Mouse (Mus musculus) erythroid progenitor cell, adult 5-6 weeks (primary cell): Measurements from ENCODE around the gene Greb1. TPM values are rescaled to one million over a fixed set of nuclear protein-coding genes. Genes with fewer than 3 reads are reported as not detected.

Experiments used
- ATAC-seq: replicated peaks from 2 replicates; pipeline ENCODE4 v1.8.0; 2016; ENCODE audit warnings: moderate number of reproducible peaks, mild to moderate bottlenecking, moderate TSS enrichment, inconsistent platforms; ENCODE audit not compliant: poor library complexity, low FRiP score, severe bottlenecking
- total RNA-seq, 2 experiments: library from RNA; stranded (forward) in 1 of 2; stranded (reverse) in 1 of 2; fragments of 150-400 nt in 1 of 2; fragments of 186-747, 209-891 nt in 1 of 2; gene quantifications; 2 replicates each; pipeline versions ENCODE4 v1.2.3 to v1.2.4; 2015 to 2017; ENCODE audit warnings: low replicate concordance in 2 of 2

Gene Greb1
- total RNA-seq, 2 experiments from 2014 or later, result not detected

DNA sequence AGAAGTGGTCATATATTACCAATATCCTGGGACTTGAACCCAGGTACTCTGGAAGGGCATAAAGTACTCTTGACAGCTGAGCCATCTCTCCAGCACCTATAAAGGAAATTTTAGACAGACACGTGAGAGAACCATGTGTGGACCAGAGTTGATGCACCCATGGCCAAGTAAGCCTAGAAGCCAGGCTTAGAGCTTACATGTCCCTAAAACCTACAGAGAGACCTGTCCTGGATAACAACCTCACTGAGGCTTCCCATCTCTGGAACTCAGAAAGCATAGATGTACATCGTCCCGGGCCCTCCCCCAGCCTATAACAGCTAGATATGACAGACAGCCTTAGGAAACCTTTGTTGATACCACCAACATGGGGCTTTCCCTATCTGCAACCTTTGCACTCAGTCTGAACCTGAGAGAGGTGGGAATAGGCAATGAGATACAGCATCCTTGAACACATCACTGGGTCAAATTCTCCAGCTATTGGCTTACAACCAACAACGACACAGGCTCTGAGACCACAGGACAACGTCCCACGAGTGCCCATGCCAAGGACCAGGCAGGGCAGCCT, 31.0 kb downstream of the Greb1 start:
- ATAC-seq, result no peak

DNA sequence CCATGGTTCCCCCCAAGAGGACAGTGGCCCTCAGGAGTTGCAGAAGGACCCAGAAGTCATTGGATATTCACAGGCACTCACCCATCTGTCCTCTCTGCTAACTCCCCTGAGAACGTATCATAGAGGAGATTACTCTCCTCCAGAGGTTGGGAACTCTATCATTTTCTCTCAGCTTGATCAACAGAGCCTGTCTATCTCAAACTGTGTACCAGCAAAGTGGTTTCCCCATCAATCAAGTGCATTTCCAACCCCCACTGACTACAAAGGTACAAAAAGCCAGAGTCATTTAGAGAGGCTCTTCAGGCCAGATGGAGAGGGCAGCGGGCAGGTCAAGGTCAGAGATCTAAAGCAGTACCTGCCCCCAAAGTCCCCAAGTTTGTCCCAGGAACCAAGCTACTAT, 32.0 kb downstream of the Greb1 start:
- no peak for ATAC-seq

- no peak for ATAC-seq
Observed at GRCm38 (mm10) chr12:16768251-16768650, 32.4 kb downstream of the Greb1 start.

DNA sequence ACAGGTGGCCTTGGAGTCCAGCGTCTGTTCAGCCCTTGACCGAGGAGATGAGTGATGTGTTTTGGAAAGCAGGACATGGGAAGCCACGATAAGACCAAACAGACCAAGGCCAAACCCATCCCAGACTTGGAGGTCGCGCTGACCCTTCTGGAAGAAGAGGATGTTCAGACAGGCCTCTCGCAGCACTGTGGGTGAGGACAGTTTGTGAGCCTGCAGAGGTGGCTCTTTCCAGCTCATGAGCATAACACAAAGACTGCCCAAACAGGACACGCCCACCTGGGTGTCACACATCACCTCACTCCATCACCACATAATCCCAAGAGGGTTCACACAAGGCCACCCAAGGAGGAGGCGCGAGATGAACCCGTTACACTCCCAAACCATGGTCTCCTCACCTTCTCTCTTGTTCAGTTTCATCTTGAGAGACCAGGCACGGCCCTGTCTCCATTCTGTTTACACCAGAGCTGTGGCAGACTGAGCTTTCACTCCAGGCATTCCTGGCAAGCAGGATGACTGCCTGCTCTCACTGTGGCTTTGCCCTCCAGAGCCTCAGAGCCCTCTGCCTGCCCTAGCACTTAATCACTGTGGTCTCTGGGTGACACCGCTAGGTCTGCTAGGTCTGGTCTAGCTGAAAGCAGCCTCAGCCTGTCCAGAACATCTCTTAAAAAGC, 35.8 kb downstream of the Greb1 start:
- no peak for ATAC-seq

- ATAC-seq, result no peak
Observed at GRCm38 (mm10) chr12:16763649-16764422, 36.9 kb downstream of the Greb1 start.

DNA sequence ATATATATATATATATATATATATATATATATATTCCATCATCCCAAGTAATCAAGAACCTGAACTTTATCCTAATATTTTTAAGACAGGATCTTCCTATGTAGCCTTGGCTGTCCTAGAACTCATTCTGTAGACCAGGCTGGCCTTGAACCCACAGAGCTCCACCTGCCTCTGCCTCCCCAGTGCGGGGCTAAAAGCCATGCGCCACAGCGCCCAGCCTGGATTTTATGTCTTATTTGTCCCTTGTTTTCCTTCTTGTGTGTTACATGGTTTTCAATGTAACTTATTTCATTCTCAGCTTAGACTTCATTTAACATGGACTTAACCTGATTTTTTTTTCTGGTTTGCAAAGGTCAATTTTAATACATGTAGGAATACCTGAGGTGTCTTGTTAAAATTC, 39.2 kb downstream of the Greb1 start:
- no peak for ATAC-seq

GRCm38 (mm10) chr12:16760246-16760645, 40.4 kb downstream of the Greb1 start:
- no peak for ATAC-seq

DNA sequence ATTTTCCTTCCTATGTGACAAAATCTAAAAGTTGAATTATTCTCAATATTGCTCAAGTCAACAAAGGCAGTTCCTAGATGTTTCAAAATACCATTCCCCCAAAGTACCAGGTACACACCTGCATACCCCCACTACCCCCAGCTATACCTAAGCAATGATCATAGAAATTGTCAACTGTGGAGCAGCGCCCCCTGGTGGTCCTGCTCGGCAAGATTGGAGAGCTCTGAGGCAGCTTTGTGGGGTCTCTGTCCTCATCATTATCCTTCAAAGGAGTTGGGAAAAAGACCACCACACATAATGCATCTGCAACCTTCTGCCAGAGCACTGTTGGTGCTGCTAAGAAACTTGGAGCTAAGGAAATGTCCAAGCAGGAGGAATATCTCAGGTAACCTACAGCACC, 46.4 kb downstream of the Greb1 start:
- no peak for ATAC-seq

DNA sequence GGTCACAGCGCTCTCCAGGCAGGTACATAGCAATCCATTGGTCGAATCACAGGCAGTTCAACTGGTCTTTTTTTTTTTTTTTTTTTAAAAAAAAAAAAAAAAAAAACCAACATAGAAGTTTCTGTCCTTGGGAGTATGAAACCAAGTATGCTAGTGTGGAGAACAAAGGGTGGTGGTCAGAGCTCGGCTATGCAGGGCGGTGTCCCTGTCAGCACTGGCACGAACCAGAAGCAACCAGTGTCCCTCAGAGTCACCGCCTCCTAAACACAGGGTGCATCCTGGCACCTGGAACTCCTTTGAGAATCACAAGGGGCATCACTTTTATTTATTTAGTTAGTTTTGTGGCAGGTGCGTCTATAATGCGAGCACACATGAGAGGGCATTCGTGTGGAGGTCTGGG, 47.1 kb downstream of the Greb1 start:
- no peak for ATAC-seq

DNA sequence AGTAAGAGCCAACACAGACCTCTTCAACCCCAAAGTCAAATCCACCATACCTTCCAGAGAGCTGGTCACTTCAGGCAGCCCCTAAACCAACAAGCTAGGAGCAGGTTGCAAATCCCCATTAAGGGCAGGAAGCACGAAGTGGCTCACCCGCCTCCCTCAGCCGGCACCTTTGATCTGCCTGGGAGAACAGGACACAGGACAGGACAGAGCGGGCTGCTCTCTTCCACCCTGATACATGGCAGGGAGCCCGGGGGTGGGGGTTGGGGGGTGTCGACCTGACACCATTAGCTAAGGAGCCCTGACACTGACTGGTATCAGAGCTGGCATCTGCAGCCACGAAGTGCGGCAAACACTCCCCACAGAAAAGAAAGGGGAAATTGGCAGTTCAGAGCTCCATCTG, 47.6 kb downstream of the Greb1 start:
- ATAC-seq, result no peak

GRCm38 (mm10) chr12:16752236-16752840, 48.3 kb downstream of the Greb1 start:
- no peak for ATAC-seq

DNA sequence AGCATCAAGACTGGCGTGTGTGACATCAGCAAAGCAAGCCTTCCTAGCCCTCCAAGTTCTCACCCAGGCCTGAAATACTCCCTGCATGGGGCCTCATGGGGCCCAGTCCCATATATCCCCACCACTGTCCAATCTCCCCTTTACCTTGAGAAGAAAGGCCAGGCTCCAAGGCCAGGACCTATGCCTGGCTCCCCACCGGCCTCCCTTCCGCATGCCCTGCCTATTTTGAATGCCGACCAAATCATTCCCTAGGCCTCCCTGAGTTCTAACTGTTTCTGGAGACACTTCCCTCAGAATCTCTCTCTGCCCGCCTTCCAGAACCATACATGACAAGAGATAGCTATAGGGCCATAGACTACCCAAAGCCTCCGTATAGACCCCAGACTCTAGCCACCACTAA, 49.1 kb downstream of the Greb1 start:
- no peak for ATAC-seq

DNA sequence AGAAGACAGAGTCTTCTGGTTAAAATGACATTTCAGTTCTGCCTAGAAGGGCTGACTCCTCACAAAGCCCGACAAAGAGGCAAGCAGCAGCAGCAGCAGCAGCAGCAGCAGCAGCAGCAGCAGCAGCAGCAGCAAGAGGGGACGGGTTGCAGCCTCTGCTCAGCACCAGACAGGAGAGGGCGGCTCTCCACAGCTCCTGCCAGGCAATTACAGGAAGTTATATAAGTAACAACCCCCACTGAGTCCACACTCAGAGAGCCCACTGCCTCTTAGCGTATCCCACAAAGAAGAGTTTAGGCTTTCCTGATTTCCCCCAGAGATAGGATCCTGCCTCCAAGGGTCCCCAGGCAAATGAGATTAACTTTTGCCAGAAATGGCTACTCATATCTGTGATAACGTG, 60.6 kb downstream of the Greb1 start:
- no peak for ATAC-seq

DNA sequence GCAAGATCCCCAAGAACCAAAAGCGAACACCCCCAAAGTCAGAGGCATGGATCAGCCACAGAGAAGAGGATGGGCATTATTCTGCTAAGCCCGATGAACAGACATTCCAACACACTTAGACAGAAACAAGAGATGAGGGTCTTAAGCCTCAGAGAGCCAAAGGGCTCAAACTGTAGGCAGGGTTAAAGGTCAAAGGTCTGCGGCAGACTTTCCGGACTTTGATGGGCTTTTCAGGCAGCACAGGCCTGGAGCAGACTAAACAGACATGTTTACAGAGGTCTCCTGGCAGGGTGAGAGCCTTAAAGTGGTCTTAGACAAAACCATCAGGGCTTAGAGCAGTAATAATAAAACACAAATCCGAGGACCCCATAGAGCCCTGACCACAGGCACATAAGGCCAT, 63.4 kb downstream of the Greb1 start:
- ATAC-seq, result no peak

GRCm38 (mm10) chr12:16734698-16735097, 66.0 kb downstream of the Greb1 start:
- ATAC-seq, result no peak

GRCm38 (mm10) chr12:16734009-16734408, 66.7 kb downstream of the Greb1 start:
- no peak for ATAC-seq

DNA sequence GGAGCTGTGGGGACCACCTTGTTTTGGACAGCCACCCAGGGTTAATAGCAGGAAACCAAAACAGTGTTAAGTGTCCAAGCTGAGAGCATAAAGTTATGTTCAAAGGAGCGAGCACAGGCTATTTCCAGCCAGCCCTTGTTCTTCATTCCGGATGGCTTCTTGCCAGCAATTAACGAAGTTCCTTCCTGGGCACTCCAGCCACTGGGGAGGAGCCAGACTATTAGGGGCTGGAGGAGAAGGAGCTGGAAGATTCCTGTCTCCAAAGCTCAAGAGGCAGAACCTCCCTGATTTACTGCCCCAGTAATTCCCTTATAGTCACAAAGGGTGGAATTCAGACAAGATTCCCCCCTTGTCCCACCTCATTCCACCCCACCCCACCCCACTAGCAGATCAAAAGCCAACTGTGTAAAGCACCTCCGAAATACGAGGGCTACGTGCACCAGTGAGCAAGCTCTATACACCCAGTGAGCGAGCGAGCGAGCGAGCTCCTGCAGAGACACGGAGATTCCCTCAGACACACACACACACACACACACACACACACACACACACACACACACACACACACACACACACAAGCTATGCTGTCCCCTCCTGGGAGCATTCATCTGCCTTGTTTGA, 69.5 kb downstream of the Greb1 start:
- no peak for ATAC-seq

- ATAC-seq, result no peak
Observed at GRCm38 (mm10) chr12:16730196-16730595, 70.5 kb downstream of the Greb1 start.

GRCm38 (mm10) chr12:16728221-16728620, 72.5 kb downstream of the Greb1 start:
- no peak for ATAC-seq

GRCm38 (mm10) chr12:16726229-16726628, 74.5 kb downstream of the Greb1 start:
- ATAC-seq, result no peak
